Mouse (Mus musculus) heart, postnatal 0 days (tissue): ENCODE results near the gene Mmp9.
A peak's percentile ranks its signal among the peaks of the same experiment; 100 is the strongest.

Experiments
- CTCF ChIP-seq: IDR thresholded peaks from 2 replicates; pipeline ENCODE4 v1.5.1; 2016; ENCODE audit warnings: antibody characterized with exemption, control low read depth, low read depth
- EP300 ChIP-seq: IDR thresholded peaks from 2 replicates; pipeline ENCODE4 v1.6.1; 2016; ENCODE audit warnings: antibody characterized with exemption, low read depth

GRCm38 (mm10) chr2:164918325-164918724, 22.3 kb upstream of the Mmp9 start:
- no peak for TF ChIP-seq EP300
- peak; percentile 41 for TF ChIP-seq CTCF
